Comparison of ENCODE assay signal across 23 mouse cellular contexts in the genomic region with DNA sequence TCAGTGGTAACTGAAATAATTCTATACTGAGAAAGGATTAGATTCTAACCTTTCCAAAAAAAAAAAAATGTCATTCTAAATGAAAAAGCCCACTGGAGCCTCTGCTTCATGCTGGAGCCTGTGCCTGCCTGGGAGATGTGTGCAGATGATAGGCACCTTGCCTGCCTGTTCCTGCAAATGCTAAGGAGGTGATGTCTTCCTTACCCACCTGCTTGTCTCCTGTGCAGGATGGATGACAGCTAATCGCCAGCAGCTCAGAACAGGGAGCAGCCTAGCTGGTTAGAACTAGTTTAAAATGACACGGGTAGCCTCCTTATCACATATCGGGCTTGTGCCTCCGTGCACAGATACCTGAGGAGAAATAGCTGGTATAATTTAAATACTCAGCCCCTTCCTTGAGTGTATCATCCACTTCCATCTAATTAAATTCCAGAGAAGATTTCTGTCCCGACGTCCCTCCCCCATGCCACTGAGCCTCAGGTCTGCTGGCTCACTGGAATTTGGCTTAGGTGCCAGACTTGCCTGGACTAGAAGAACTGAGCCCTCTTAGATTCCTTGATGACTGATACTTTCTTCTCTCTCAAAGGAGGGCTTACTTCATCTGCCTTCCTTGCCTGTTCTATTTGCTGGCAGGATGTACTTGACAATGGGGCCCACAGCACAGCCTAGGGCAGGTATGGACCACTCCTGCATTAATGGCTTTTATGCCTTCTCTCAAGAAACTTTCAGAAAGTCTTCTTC.
DNase-seq lines count a peak whose midpoint lies in the region; ATAC-seq lines count a peak whose summit lies in the region.
"Had no signal": no experiment of that assay in that cellular context is flagged by ENCODE, and none has a peak within 500 bp of the region (broad histone marks: within the 10 kb centered on the region; RNA-seq: fewer than 3 reads in every experiment).

No protein-coding gene starts in this region.

- no peak overlapping the region for H3K9ac ChIP-seq in kidney, embryonic 15.5 days
- H3K9ac ChIP-seq in kidney, embryonic 14.5 days (ENCODE audit: low read depth, low read length): no peak overlapping the region
- no peak overlapping the region for H3K9ac ChIP-seq in embryonic facial prominence, embryonic 12.5 days
- H3K9ac ChIP-seq in limb, embryonic 15.5 days: no peak overlapping the region
- H3K9ac ChIP-seq: hindbrain, embryonic 12.5 days; liver, embryonic 13.5 days; lung, embryonic 14.5 days; midbrain, embryonic 12.5 days; neural tube, embryonic 13.5 days had no signal

- 0 out of 2 replicates have a peak overlapping the region, but pooled peaks have one; percentile 6 for H3K27ac ChIP-seq in kidney, embryonic 15.5 days
- H3K27ac ChIP-seq in kidney, embryonic 14.5 days (ENCODE audit: low read depth, low read length): no peak overlapping the region
- H3K27ac ChIP-seq in embryonic facial prominence, embryonic 12.5 days: 0 out of 2 replicates have a peak overlapping the region, but pooled peaks have one; percentile 47
- peak overlapping the region; percentile 70; the same call in 1 of the 2 replicates for H3K27ac ChIP-seq in limb, embryonic 15.5 days
- H3K27ac ChIP-seq: hindbrain, embryonic 12.5 days; layer of hippocampus, adult 2 months; liver, embryonic 13.5 days; macrophage; midbrain, embryonic 12.5 days; neural tube, embryonic 13.5 days had no signal

- no peak overlapping the region for H3K4me3 ChIP-seq in kidney, embryonic 15.5 days (replicated peaks)
- H3K4me3 ChIP-seq in kidney, embryonic 14.5 days (ENCODE audit: low read length): no peak overlapping the region
- H3K4me3 ChIP-seq in embryonic facial prominence, embryonic 12.5 days: no peak overlapping the region
- no peak overlapping the region for H3K4me3 ChIP-seq in limb, embryonic 15.5 days
- H3K4me3 ChIP-seq: erythroblast, embryonic 14.5 days; hindbrain, embryonic 12.5 days; layer of hippocampus, adult 2 months; liver, embryonic 13.5 days; midbrain, embryonic 12.5 days; neural tube, embryonic 13.5 days had no signal

- no peak for ATAC-seq in kidney, embryonic 15.5 days (replicated peaks; ENCODE audit: low FRiP score)
- ATAC-seq in kidney, embryonic 14.5 days (ENCODE audit: low FRiP score, low TSS enrichment): no peak
- no peak for ATAC-seq in embryonic facial prominence, embryonic 12.5 days (ENCODE audit: insufficient number of reproducible peaks, insufficient read depth, low FRiP score, low TSS enrichment)
- peak; percentile 65; the same call in 1 of the 2 replicates for ATAC-seq in limb, embryonic 15.5 days (ENCODE audit: insufficient number of reproducible peaks, low FRiP score, low TSS enrichment, low read depth)
- no peak for ATAC-seq in megakaryocyte, adult 5-6 weeks (ENCODE audit: poor library complexity, severe bottlenecking)
- ATAC-seq: forebrain, embryonic 14.5 days; intestine, embryonic 16.5 days had no signal

- no peak overlapping the region for H3K4me2 ChIP-seq in kidney, embryonic 15.5 days
- H3K4me2 ChIP-seq in kidney, embryonic 14.5 days (replicated peaks; ENCODE audit: low read depth, low read length): no peak overlapping the region
- H3K4me2 ChIP-seq in embryonic facial prominence, embryonic 12.5 days (replicated peaks): no peak overlapping the region
- no peak overlapping the region for H3K4me2 ChIP-seq in limb, embryonic 15.5 days
- H3K4me2 ChIP-seq: hindbrain, embryonic 12.5 days; liver, embryonic 13.5 days; lung, embryonic 14.5 days; midbrain, embryonic 12.5 days; neural tube, embryonic 13.5 days had no signal

- peaks cover 16% of the 10 kb centered on the region for H3K4me1 ChIP-seq in kidney, embryonic 15.5 days
- H3K4me1 ChIP-seq in kidney, embryonic 14.5 days (ENCODE audit: control insufficient read depth, insufficient read depth, low read length): peaks cover 7% of the 10 kb centered on the region; the same call in 1 of the 2 replicates
- H3K4me1 ChIP-seq in embryonic facial prominence, embryonic 12.5 days: no peaks in the 10 kb centered on the region
- H3K4me1 ChIP-seq in limb, embryonic 15.5 days: no peaks in the 10 kb centered on the region
- H3K4me1 ChIP-seq: hindbrain, embryonic 12.5 days; liver, embryonic 13.5 days had no signal

- no peaks in the 10 kb centered on the region for H3K27me3 ChIP-seq in kidney, embryonic 15.5 days
- no peaks in the 10 kb centered on the region for H3K27me3 ChIP-seq in kidney, embryonic 14.5 days (ENCODE audit: control insufficient read depth, insufficient read depth, low read length)
- no peaks in the 10 kb centered on the region for H3K27me3 ChIP-seq in embryonic facial prominence, embryonic 12.5 days
- no peaks in the 10 kb centered on the region for H3K27me3 ChIP-seq in limb, embryonic 15.5 days
- H3K27me3 ChIP-seq: hindbrain, embryonic 12.5 days; liver, embryonic 13.5 days; neural tube, embryonic 13.5 days had no signal

- no peaks in the 10 kb centered on the region for H3K9me3 ChIP-seq in kidney, embryonic 15.5 days (replicated peaks)
- H3K9me3 ChIP-seq in kidney, embryonic 14.5 days (ENCODE audit: control insufficient read depth, low read length): no peaks in the 10 kb centered on the region
- no peaks in the 10 kb centered on the region for H3K9me3 ChIP-seq in embryonic facial prominence, embryonic 12.5 days
- no peaks in the 10 kb centered on the region for H3K9me3 ChIP-seq in limb, embryonic 15.5 days
- H3K9me3 ChIP-seq: hindbrain, embryonic 12.5 days; liver, embryonic 13.5 days; midbrain, embryonic 12.5 days; neural tube, embryonic 13.5 days had no signal

- WGBS in kidney, embryonic 15.5 days: 58% methylated on average over 6 of the region's 6 CpGs
- WGBS in kidney, embryonic 14.5 days: 67% methylated on average over 6 of the region's 6 CpGs
- 62% methylated on average over 6 of the region's 6 CpGs for WGBS in embryonic facial prominence, embryonic 12.5 days
- 67% methylated on average over 6 of the region's 6 CpGs for WGBS in limb, embryonic 15.5 days

- H3K36me3 ChIP-seq in kidney, embryonic 15.5 days: no peaks in the 10 kb centered on the region
- H3K36me3 ChIP-seq in kidney, embryonic 14.5 days (ENCODE audit: control insufficient read depth, insufficient read depth, low read length): no peaks in the 10 kb centered on the region
- no peaks in the 10 kb centered on the region for H3K36me3 ChIP-seq in embryonic facial prominence, embryonic 12.5 days
- H3K36me3 ChIP-seq in limb, embryonic 15.5 days: no peaks in the 10 kb centered on the region
- H3K36me3 ChIP-seq: hindbrain, embryonic 12.5 days; liver, embryonic 13.5 days; midbrain, embryonic 12.5 days; neural tube, embryonic 13.5 days had no signal

- peak; percentile 15 for DNase-seq in brain, adult 2 months (ENCODE audit: low read depth, low spot score)
- DNase-seq in thymus, postnatal 0 days (ENCODE audit: low spot score): no peak
- DNase-seq: adrenal gland, adult 2 months; cerebellum, postnatal 25 days; embryo, embryonic 11 days; gastrocnemius, postnatal 25 days; kidney, postnatal 10 days; liver, embryonic 13.5 days; lung, embryonic 14.5 days; thymus, postnatal 14 days had no signal
